Mouse (Mus musculus) intestine, postnatal 0 days (tissue): ENCODE data around the gene Clec2h. TPM values are rescaled to one million over a fixed set of nuclear protein-coding genes. Genes with fewer than 3 reads are reported as not detected.

Experiments
- ATAC-seq: fragments of 200-750 bp; cut with Nextera tagmentation; 2 replicates; pipeline ENCODE4 v1.8.0; 2017; ENCODE audit warnings: mild to moderate bottlenecking, moderate TSS enrichment, moderate library complexity
- H3K27ac ChIP-seq: fragments of 300-500 bp; sonication (generic); 2 replicates; pipeline ENCODE4 v1.5.1; 2014; ENCODE audit warnings: mild to moderate bottlenecking, low read depth, low read length, moderate library complexity
- H3K27me3 ChIP-seq: fragments of 300-500 bp; sonication (generic); replicated peaks from 2 replicates; pipeline ENCODE4 v1.6.1; 2014; ENCODE audit warnings: low read length, mixed read lengths; ENCODE audit not compliant: control insufficient read depth, insufficient read depth
- H3K36me3 ChIP-seq: fragments of 300-500 bp; sonication (generic); 2 replicates; pipeline ENCODE4 v1.6.1; 2014; ENCODE audit warnings: mild to moderate bottlenecking, moderate library complexity; ENCODE audit not compliant: control insufficient read depth, insufficient read depth
- H3K4me1 ChIP-seq: fragments of 300-500 bp; sonication (generic); replicated peaks from 2 replicates; pipeline ENCODE4 v1.6.1; 2014; ENCODE audit warnings: antibody characterized with exemption, low read length, mixed read lengths; ENCODE audit not compliant: control insufficient read depth, insufficient read depth
- H3K4me2 ChIP-seq: fragments of 300-500 bp; sonication (generic); replicated peaks from 2 replicates; pipeline ENCODE4 v1.6.1; 2014; ENCODE audit warnings: low read depth, mild to moderate bottlenecking, moderate library complexity
- H3K4me3 ChIP-seq: fragments of 300-500 bp; sonication (generic); 2 replicates; pipeline ENCODE4 v1.5.1; 2014; ENCODE audit warnings: low read depth, low read length
- H3K9ac ChIP-seq: fragments of 300-500 bp; sonication (generic); 2 replicates; pipeline ENCODE4 v1.6.1; 2014; ENCODE audit warnings: mild to moderate bottlenecking, low read depth, low read length
- H3K9me3 ChIP-seq: fragments of 300-500 bp; sonication (generic); 2 replicates; pipeline ENCODE4 v1.6.1; 2016; ENCODE audit warnings: mixed run types; ENCODE audit not compliant: control insufficient read depth
- CTCF ChIP-seq: sonication (generic); IDR thresholded peaks from 2 replicates; pipeline ENCODE4 v1.5.1; 2016; ENCODE audit warnings: low read depth, mild to moderate bottlenecking, control low read depth, antibody characterized with exemption, moderate library complexity
- whole genome bisulfite sequencing: fragments of 180-500 bp; shearing (Covaris S2); extraction: QIAGEN DNeasy Blood & Tissue Kit; methylation state at CpG from one replicate; pipeline ENCODE4 v1.1.7; 2014; 5-methylcytosine and 5-hydroxymethylcytosine counted together
- polyA plus RNA-seq: library from polyadenylated mRNA; unstranded; fragments of >200 nt; fragmentation: Nextera tagmentation; extraction: Ambion mirVana; gene quantifications from 2 replicates; pipeline ENCODE4 v1.2.1, GENCODE M21; 2015

Gene Clec2h
- polyA plus RNA-seq, 1 experiment from 2014 or later: 175 TPM

- 92% methylated on average over 1 of the region's 1 CpGs for WGBS
- no peaks in the 10 kb centered on the region for H3K36me3 ChIP-seq
- H3K27me3 ChIP-seq: no peaks in the 10 kb centered on the region
- 0 out of 2 replicates have a peak overlapping the region, but pooled peaks have one; percentile 18 for H3K4me2 ChIP-seq
- no peak for TF ChIP-seq CTCF
- 0 out of 2 replicates have a peak overlapping the region, but pooled peaks have one; percentile 7 for H3K27ac ChIP-seq
- no peak overlapping the region for H3K4me3 ChIP-seq
- H3K9me3 ChIP-seq: no peaks in the 10 kb centered on the region
- no peak for ATAC-seq
- H3K9ac ChIP-seq: no peak overlapping the region
- H3K4me1 ChIP-seq: peaks cover 9% of the 10 kb centered on the region; the same call in 1 of the 2 replicates
Observed at GRCm38 (mm10) chr6:128652938-128653337, 9.2 kb upstream of the Clec2h start.

GRCm38 (mm10) chr6:128661249-128661648, 936 bp upstream of the Clec2h start:
- no peak for TF ChIP-seq CTCF
- H3K9ac ChIP-seq: no peak overlapping the region
- no peaks in the 10 kb centered on the region for H3K36me3 ChIP-seq
- no peaks in the 10 kb centered on the region for H3K27me3 ChIP-seq
- 0 out of 2 replicates have a peak, but pooled peaks cover 4% of the 10 kb centered on the region for H3K4me1 ChIP-seq
- peak; percentile 86 for ATAC-seq
- 58% methylated on average over 1 of the region's 1 CpGs for WGBS
- no peak overlapping the region for H3K4me2 ChIP-seq
- no peak overlapping the region for H3K4me3 ChIP-seq
- H3K9me3 ChIP-seq: no peaks in the 10 kb centered on the region
- H3K27ac ChIP-seq: peak overlapping the region; percentile 91

GRCm38 (mm10) chr6:128669936-128670335, 7.8 kb downstream of the Clec2h start:
- ATAC-seq: no peak
- 48% methylated on average over 4 of the region's 4 CpGs for WGBS

GRCm38 (mm10) chr6:128679574-128679973, 17.4 kb downstream of the Clec2h start:
- H3K27ac ChIP-seq: no peak overlapping the region
- H3K9ac ChIP-seq: no peak overlapping the region
- ATAC-seq: peak; percentile 71
- H3K9me3 ChIP-seq: no peaks in the 10 kb centered on the region
- peaks cover 7% of the 10 kb centered on the region; the same call in 1 of the 2 replicates for H3K36me3 ChIP-seq
- H3K27me3 ChIP-seq: no peaks in the 10 kb centered on the region
- no peak overlapping the region for H3K4me3 ChIP-seq
- H3K4me2 ChIP-seq: no peak overlapping the region
- no peaks in the 10 kb centered on the region for H3K4me1 ChIP-seq
- no peak for TF ChIP-seq CTCF

More at GRCm38 (mm10) chr6:128669936-128670335, 7.8 kb downstream of the Clec2h start:
- no peak overlapping the region for H3K9ac ChIP-seq
- no peaks in the 10 kb centered on the region for H3K4me1 ChIP-seq
- no peak for TF ChIP-seq CTCF
- no peak overlapping the region for H3K4me3 ChIP-seq
- H3K27me3 ChIP-seq: no peaks in the 10 kb centered on the region
- H3K36me3 ChIP-seq: peaks cover 11% of the 10 kb centered on the region; the same call in 1 of the 2 replicates
- no peak overlapping the region for H3K4me2 ChIP-seq
- no peak overlapping the region for H3K27ac ChIP-seq
- no peaks in the 10 kb centered on the region for H3K9me3 ChIP-seq

- 90% methylated on average over 3 of the region's 3 CpGs for WGBS
- TF ChIP-seq CTCF: no peak
- Histone ChIP-seq H3K4me2 (no peak overlapping the region), H3K4me3 (no peak overlapping the region), H3K27me3 (no peaks in the 10 kb centered on the region), H3K27ac (no peak overlapping the region), H3K4me1 (no peaks in the 10 kb centered on the region), H3K9me3 (no peaks in the 10 kb centered on the region), H3K36me3 (no peaks in the 10 kb centered on the region), H3K9ac (no peak overlapping the region)
- ATAC-seq: no peak
Observed at GRCm38 (mm10) chr6:128701691-128702090, 39.5 kb downstream of the Clec2h start.

- no peak for ATAC-seq
- WGBS: 85% methylated on average over 4 of the region's 4 CpGs
- Histone ChIP-seq H3K27me3 (no peaks in the 10 kb centered on the region), H3K36me3 (no peaks in the 10 kb centered on the region), H3K4me3 (no peak within 1 kb of the TSS), H3K4me2 (no peak within 1 kb of the TSS), H3K27ac (no peak within 1 kb of the TSS), H3K9me3 (no peaks in the 10 kb centered on the region), H3K9ac (no peak within 1 kb of the TSS), H3K4me1 (no peaks in the 10 kb centered on the region)
- TF ChIP-seq CTCF: no peak
Observed at GRCm38 (mm10) chr6:128722959-128723358, 60.8 kb downstream of the Clec2h start, which contains the start of gene Klrb1. Klrb1 (minus strand) TSS chr6:128723059.

Other genes with a start within 250 kb of the Clec2h start
- 9.4 and 11.9 TPM in 2 replicates for gene Itfg2, start 237.5 kb upstream of the Clec2h start, polyA plus RNA-seq
- gene Fkbp4, start 223.7 kb upstream of the Clec2h start, polyA plus RNA-seq: 113 and 116 TPM in 2 replicates
- gene Pzp, start 135.7 kb upstream of the Clec2h start, polyA plus RNA-seq: 0.39 and 0.44 TPM in 2 replicates
- 1.0 and 2.0 TPM in 2 replicates for gene A2ml1, start 80.8 kb upstream of the Clec2h start, polyA plus RNA-seq
- gene Klrb1a, start 38.9 kb upstream of the Clec2h start, polyA plus RNA-seq: not detected in 2 replicates
- gene Klrb1, start 60.7 kb downstream of the Clec2h start, polyA plus RNA-seq: 0.13 and 0.29 TPM in 2 replicates
- 0.21 and 0.27 TPM in 2 replicates for gene Klrb1c, start 126.8 kb downstream of the Clec2h start, polyA plus RNA-seq
- 0.25 TPM in 1 of 2 replicates, not detected in the other for gene Gm44511, start 163.9 kb downstream of the Clec2h start, polyA plus RNA-seq
- 0.35 and 0.80 TPM in 2 replicates for gene Klrb1b, start 163.9 kb downstream of the Clec2h start, polyA plus RNA-seq
- gene Clec2i, start 225.2 kb downstream of the Clec2h start, polyA plus RNA-seq: 0.18 and 0.21 TPM in 2 replicates
- gene BC035044, start 228.7 kb downstream of the Clec2h start, polyA plus RNA-seq: 1.2 and 1.4 TPM in 2 replicates